1 mouse cellular context compared by ENCODE assay signal in the genomic region with DNA sequence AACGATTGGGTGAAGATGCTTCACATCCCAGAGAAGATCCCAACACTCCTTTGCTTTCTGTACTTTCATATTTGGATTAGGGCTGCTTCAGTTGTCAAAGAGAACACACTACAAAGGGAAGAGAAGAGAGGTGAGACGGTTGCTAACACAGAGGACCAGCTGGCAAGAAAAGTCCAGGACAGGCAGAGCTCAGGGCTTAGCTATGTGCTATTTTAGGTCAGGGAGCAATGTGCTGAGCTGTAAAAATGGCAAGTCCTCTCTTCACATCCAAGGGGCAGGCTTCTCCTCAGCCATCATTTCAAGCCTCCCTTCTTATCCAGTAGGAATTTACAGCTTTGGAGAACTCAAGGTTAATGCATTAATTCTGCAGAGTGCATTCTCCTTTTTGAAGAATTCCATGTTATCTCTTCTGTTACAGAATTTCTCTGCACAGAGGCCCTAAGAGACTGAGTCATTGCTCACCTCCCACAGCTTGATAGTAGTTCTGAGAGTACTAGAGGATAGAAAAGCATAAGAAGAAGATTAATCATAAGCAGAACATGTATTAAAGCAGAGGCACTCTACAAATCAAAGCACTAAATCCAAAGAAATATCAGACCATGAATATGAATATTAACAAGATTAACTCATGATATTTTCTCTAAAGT.
TF ChIP-seq lines count a peak whose summit lies in the region.

No protein-coding gene starts in this region.

TF ChIP-seq in CH12.LX, 34 proteins besides CTCF, POLR2A, EP300 and RAD21 (continued from another document):
- TF ChIP-seq ZKSCAN1 (IDR thresholded peaks at IDR 0.05; ENCODE audit: borderline replicate concordance, low read depth, low read length) (no peak), CHD1 (IDR thresholded peaks at IDR 0.05; ENCODE audit: low read depth, low read length) (no peak), GABPA (IDR thresholded peaks at IDR 0.05; ENCODE audit: insufficient replicate concordance, low read depth, low read length) (no peak), MAZ (IDR thresholded peaks at IDR 0.05; ENCODE audit: low read depth, low read length) (no peak), USF1 (IDR thresholded peaks at IDR 0.05; ENCODE audit: low read depth, low read length) (no peak), MYC (IDR thresholded peaks at IDR 0.05; ENCODE audit: low read depth, low read length) (no peak), TCF12 (IDR thresholded peaks at IDR 0.05; ENCODE audit: low read depth, low read length) (no peak), BHLHE40 (IDR thresholded peaks at IDR 0.05; ENCODE audit: low read depth, low read length) (no peak), RCOR1 (conservative IDR thresholded peaks at IDR 0.05; ENCODE audit: low read depth, low read length) (no peak), MEF2A (IDR thresholded peaks at IDR 0.05; ENCODE audit: borderline replicate concordance, low read depth, low read length) (no peak), ETS1 (conservative IDR thresholded peaks at IDR 0.05; ENCODE audit: low read depth, low read length) (no peak)
